Mouse (Mus musculus) large intestine, adult 2 months (tissue): Measurements from ENCODE around the gene Gnaq. TPM values are rescaled to one million over a fixed set of nuclear protein-coding genes. Genes with fewer than 3 reads are reported as not detected.

Experiments
- DNase-seq: peaks from one replicate; pipeline ENCODE4 v3.0.0-alpha.2; 2012; ENCODE audit warnings: low read depth, low spot score
- WGBS: fragments of 180-500 bp; shearing (Covaris S2); methylation state at CpG from one replicate; pipeline ENCODE4 v1.1.7; 2018; 5-methylcytosine and 5-hydroxymethylcytosine counted together
- polyA plus RNA-seq: library from polyadenylated mRNA; depleted of rRNA; stranded (reverse); fragments of >200 nt; gene quantifications from 2 replicates; pipeline ENCODE4 v1.2.3, GENCODE M21; 2012; rRNA removed

Gene Gnaq
- polyA plus RNA-seq, 1 experiment: 12.2 TPM

DNA sequence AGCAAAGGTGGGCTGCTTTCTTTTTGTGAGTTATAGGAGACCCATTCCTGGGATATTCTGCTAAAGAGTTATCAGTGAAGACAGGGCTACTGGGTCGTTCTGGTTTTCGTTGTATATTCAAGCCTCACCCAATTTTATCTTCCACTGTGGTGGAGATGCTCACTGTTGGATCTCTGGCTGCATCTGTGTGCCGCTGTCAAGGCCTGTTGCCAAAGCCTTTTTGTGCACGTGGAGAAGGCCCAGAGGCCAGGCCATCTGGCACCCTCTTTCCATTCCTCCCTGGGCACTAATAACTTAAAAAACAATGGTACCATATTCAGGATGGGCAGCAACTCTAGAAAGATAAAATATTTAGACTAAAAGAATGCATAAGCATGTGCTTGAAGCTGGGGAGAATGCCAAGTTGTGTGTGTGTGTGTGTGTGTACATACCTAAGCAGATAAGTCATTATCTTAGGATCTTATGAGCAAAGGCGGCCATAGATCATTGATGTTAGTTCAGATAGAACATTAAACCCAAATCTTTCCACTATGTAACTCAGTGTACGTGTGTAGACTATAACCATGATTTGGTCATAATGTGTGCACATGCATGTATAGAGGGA lies 257.7 kb downstream of the Gnaq start:
- no peak for DNase-seq
- WGBS: 83% methylated on average over 6 of the region's 6 CpGs

DNA sequence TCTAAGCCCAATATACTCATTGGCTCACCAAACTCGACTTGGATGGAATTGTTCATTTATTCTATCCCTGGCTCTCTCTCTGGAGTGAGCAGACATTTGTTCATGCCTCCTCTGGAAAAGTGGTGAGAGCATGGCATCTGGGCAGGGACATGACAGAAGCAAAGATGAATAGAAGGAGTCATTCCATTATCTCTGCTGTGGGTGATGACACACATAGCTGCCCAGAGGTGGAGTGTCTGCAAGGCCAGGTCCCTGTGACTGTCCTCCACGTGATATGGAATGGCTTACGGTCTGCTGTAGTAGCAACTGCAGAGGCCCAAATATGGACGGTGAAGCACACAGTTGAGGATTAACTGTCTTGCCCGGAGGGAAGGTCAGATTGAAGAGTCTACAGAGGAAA lies 261.8 kb downstream of the Gnaq start:
- WGBS: 82% methylated on average over 5 of the region's 5 CpGs
- DNase-seq: no peak

DNA sequence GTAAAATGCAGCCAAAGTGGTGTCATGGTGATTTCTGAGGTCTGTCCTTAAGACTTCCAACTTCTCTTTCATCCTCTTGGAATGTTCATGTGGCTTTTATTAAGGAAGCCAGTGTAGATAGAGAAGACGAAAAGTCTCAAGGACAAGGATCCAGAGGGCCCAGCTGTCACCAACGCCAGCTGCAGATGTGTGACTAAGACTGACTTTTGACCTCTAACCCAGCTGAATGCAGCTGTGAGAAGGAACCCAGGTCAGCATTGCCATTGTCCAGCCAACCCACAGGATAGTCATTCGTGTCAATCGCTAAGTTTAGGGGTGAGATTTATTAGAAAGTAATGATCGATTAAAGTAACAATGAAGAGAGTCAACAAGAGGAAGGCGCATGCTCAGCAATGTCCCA lies 270.5 kb downstream of the Gnaq start:
- DNase-seq: no peak
- 60% methylated on average over 6 of the region's 6 CpGs for WGBS

DNA sequence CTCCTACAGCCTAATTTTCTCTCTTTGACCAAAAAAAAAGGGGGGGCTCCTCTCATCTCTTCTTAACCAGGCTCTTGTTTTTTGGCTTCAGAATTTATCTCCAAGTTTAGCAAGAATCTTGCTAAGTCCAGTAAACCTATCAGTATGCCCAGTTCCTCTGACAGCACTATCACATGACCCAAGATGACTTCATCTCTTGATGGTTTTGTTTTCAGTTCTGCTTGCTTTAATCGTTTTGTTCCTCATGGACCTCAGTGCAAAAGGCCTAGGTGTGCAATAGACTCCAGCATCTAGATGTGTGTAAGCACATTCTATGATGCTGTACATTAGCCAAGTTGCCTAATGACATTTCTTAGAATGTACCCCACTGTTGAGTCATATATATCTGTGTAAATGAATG lies 275.1 kb downstream of the Gnaq start:
- no peak for DNase-seq
- WGBS: 59% methylated on average over 1 of the region's 1 CpGs

DNA sequence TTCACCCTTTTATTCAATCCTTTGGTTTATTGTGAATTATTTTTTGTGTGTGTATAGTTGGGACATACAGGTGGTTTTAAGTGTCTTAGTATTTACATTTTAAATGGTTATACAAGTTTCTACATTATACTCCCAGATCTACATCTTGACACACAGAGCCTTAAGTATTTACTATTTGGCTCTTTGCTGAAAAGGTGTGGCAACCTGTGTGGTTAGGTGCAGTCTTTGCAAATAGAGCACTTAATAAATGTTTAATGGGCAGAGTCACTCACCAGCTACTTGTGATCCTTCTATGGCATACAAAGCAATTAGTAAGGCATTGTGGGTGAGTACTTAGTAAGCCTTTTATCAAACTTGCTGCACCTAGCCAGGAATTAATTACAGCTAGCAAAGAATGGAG lies 278.7 kb downstream of the Gnaq start:
- DNase-seq: no peak

DNA sequence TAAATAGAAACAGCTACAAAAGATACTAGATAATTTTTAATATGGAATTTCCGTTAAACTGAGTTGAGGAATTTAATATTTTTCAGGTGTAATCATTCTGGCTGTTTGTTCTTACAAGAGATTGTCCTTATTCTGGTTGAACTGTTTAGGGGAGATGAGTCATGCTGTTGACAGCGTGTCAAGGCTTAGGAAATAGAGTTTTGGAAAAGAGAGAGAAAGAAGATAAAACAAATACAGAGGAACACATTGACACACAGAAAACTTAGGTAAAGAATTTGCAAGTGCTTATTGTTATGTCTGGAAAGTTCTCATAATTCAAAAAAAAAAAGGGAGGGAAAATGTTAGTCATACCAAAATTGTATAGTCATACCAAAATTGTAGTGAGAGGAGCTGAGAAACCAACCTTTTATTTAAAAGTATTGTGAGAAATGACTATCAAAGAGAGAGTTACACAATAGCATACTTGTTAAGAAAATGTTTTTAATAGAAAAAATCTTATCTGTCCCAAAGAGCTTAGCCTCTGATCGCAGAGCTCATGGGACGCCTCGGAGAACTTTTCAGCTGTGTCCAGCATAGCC lies 285.5 kb downstream of the Gnaq start:
- no peak for DNase-seq
- 88% methylated on average over 5 of the region's 5 CpGs for WGBS

DNA sequence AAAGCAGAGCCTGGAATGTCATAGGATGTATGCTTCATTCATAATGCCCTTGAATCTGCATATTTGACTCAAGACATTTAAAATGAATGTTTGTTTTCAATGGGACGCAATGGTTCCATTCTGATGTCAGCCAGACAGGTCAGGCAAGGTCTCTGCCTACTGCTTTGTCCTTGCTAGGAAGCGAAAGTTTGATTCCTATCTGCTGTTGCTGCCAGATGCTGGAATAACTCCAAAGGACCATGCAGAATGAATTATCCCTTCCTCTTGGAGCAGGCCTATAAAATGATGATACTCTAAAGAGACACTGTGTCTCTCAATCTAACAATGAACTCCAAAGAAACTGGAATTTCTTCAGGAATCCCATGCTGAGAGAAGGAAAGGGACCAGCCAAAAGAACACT lies 293.0 kb downstream of the Gnaq start:
- no peak for DNase-seq
- 74% methylated on average over 2 of the region's 2 CpGs for WGBS

DNA sequence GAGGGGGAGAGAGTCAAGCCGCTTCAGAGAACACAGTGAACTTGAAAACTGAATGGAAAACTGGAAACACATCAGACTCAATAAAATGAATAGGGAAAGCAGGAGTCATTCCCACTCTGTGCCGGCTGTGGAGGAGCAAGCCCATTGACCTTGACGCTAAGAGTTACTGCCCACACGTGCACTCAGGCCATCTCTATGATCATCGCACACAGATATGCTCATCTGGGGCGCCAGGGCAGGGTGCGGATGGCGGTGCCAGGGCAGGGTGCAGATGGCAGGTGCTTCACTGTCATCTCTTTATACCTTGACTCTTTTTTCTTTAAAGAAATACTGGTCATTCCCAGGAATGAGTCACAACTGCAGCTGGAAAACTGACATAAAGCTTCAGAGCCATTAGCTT lies 298.7 kb downstream of the Gnaq start:
- 57% methylated on average over 8 of the region's 8 CpGs for WGBS
- DNase-seq: no peak

DNA sequence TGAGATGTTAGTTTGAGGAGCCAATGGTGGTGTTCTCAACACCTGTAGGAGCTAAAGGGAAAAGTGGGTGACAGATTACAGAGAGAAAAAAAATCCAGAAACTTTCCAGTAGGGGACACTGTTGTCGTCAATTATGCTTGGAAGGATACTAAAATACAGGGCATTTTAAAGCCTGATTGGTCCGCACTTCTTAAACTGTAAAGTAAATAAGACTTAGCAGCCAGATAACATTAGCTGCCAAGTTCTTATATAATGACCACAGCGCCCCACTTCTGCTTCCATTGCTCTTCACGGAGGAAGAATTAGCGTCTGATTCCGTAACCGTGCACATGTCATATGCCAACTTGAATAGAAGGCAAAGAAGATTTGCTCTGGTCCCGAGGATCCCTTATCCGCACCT lies 302.2 kb downstream of the Gnaq start:
- WGBS: 1% methylated on average over 9 of the region's 9 CpGs
- peak; percentile 57 for DNase-seq

DNA sequence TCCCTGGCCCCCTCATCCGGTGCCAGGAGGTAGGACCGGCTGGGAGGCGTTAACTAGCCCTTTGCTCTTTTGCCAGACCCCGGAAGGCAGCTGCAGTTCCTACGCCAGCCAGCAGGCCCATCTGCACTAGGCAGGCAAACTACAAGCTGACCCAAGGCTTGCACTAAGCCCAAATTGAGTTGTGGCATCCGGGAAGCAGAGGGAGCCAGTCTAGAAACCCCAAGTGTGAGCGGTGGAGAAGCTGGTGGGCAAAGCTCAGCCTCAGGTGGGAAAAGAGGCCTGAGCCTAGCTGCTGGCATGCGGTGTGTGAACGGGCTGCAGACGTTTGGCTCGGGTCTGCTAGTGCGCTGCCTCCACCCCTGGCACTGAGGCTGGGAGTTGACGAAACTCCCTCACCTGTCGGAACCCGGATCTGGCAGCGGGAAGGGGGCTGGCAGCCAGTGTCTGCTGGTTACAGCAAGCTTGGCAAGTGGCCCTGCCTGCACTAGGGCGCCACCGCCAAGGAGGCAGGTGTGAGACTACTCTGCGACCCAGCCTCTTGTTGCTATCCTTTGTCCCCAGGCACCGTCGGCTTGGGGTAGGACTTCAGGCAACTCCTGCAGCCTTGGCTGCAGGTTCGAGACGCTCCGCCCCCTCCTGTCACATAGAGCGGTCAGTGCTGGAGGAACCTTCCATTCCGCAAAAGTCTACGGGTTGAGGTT lies 303.1 kb downstream of the Gnaq start, which contains the start of gene Gna14:
Gene Gna14 (plus strand): TSS at position 232 of the 701 bp plus-strand sequence.
- DNase-seq: peak; percentile 52
- under 1% methylated on average over 27 of the region's 27 CpGs for WGBS

DNA sequence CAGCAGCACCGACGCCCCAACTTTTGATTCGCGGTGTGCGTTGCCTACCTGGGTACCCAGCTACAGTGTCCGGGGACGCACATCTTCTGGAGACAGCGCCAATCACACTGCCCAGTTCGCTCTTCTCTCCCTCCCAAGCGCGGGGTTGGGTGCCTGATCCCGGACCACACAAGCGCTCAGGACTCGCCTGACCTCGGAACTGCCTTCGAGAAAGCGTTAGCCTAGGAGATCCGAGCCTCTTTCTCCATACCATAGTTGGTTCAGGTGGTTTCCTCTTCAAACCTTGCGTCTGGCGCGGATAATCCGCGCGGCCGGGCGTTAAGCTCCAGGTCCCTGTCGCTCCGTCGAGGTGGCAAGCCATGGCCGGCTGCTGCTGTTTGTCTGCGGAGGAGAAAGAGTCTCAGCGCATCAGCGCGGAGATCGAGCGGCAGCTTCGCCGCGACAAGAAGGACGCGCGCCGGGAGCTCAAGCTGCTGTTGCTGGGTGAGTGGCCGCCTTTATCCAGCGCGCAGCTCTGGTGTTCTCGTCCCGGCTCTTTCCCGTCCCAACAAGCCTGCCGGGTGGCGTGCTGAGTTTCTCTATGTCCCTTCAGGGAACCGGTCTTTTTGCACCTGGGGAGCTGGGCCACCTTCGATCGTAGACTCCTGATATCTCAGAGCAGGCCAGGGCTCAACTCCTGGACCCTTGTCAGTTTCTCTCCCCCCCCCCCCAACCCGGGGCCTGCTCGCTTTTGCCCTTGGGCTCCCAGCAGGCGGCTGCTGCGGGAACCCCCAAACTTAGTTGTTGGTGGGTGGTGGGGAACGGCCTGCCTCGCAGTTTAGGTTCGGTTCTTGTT lies 303.9 kb downstream of the Gnaq start:
- WGBS: 8% methylated on average over 61 of the region's 61 CpGs
- DNase-seq: no peak

Other genes starting within 250 kb of the Gnaq start
- gene Psat1, start 185.5 kb upstream of the Gnaq start, polyA plus RNA-seq: 7.9 and 10.9 TPM in 2 replicates
- gene Cep78, start 147.8 kb upstream of the Gnaq start, polyA plus RNA-seq: 1.2 and 1.5 TPM in 2 replicates